Mouse (Mus musculus): ENCODE measurements around the gene Gimap8.
"Not testable (repeated sequence)": the region's sequence is repeated elsewhere in the genome, so short reads cannot be mapped to it uniquely, and the experiment has no call there.

The Gimap8 gene

DNA sequence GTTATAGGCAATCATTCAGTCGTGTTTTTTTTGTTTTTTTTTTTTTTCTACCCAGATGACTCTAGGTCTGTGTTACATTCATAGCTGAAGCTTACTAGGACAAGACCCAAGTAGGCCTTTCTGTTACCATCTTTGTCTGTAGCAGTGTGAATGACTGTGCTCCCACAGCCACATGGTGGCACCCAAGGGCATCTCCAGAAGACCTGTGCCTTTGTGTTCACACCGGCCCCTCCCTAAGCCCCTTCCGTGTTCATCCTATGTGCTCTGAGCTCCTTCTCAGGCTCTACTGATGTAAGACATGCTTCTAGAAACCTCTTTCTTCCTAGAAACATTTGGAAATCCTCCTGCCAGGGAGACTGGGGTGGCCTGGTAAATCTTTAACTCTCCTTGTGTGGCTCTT is at the start of gene Gimap8:
Gimap8 (plus strand) TSS at position 240 of the 400 bp plus-strand sequence.
- CTCF ChIA-PET, result interaction anchor here (0.6 to 4.4 kb wide), 12 partner anchors 31 to 843 kb away, joined by 3 to 24 read pairs (median 4); partner anchors contain the start of genes Gimap3 and Gimap5

- CTCF ChIA-PET, result interaction anchor here (0.5 kb wide), 1 partner anchor 622 kb away, joined by 3 read pairs; no protein-coding TSS in a partner anchor
These were observed 46.4 kb upstream of the Gimap8 start for GRCm38 (mm10) chr6:48600594-48600993.

- CTCF ChIA-PET, result interaction anchor here (0.5 kb wide), 1 partner anchor 621 kb away, joined by 3 read pairs; no protein-coding TSS in a partner anchor
These were observed 45.6 kb upstream of the Gimap8 start, which contains the start of gene Zfp775 for GRCm38 (mm10) chr6:48601271-48602079. Gene Zfp775, plus strand, starts transcription at chr6:48602063.

DNA sequence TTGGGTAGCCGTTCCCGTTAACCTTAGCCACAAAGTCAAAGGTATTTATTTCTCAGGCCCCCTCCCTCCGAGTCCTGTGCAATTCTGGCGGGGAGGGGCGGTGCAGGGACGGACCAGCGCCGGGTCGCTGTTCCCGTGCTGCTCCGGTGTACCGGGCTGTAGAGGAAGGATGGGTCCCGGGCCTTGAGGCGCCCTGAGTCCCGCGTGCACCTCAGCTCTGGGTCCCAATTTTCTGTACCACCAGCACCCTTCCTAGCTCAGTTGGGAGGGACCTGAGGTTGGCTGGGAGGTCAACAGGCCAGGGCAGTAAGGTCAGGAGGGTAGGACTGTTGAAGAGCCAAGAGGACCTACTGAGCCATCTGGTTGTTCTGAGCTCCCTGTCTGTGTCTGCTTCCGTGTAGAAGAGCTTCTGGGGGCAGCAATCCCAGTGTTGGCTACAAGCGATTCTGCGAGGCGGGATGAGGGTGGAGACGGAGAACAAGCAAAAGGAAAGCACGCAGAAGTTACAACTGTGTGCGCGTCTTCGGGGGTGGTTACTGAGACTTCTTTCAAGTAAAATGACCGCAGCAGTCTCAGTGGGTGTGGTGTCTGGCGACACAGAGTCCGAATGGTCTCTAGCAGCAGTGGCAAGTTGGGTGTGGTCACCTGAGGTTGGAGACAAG is 44.8 kb upstream of the Gimap8 start:
- CTCF ChIA-PET, result no interaction called here

DNA sequence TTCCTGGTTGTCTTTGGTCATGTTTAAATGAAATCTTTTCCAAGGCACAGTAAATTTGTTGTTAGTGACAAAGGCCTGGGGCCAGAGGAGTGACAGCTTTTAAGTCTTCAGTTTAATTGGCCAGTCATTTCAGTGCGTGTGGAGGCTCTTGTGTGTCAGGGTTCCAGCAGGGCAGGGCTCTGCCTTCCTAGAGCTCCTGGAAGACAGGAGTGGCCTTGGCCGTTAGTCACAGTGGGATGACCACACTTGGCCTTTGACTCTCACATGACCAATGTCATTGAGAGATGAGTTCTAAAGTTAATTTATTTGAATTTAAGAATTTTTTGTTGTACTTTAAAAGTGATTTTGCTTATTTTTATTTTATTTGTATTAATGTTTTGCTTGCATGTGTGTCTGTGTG is 38.9 kb upstream of the Gimap8 start:
- CTCF ChIA-PET, result no interaction called here

GRCm38 (mm10) chr6:48609512-48609911 is 37.5 kb upstream of the Gimap8 start:
- CTCF ChIA-PET, result no interaction called here

DNA sequence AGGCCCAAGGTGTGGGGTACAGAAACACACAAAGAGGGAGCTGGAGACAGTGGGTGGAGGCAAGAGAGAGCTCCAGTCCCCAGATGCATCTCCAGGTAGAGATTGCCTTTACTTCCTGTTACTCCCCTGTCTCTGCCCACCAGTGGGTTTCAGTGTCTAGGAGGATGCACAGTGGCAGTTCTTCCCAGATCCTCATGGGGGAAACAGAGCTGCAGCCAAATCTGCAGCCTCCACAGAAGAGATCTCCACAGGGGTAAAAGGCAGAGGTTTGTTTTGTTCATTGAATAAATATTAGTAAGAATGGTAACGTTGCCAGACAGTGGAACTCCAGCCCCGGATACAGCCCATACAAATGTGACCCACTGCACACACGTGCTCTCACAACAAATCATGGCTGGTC is 36.4 kb upstream of the Gimap8 start:
- CTCF ChIA-PET, result no interaction called here

GRCm38 (mm10) chr6:48613464-48613863 is 33.6 kb upstream of the Gimap8 start:
- CTCF ChIA-PET, result no interaction called here

GRCm38 (mm10) chr6:48614756-48615155 is 32.3 kb upstream of the Gimap8 start:
- CTCF ChIA-PET, result no interaction called here

DNA sequence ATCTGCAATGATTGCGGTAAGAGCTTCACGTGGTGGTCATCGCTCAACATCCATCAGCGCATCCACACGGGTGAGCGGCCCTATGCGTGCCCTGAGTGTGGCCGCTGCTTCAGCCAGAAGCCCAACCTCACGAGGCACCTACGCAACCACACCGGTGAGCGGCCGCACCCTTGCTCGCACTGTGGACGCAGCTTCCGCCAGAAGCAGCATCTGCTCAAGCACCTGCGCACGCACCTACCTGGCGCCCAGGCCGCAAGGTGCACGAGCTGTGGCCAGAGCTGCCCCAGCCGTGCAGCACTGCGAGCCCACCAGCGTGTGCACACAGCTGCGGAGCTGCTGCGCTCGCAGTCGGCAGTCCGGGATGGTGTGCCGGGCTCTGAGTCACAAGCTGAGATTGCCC is 27.0 kb upstream of the Gimap8 start:
- CTCF ChIA-PET, result no interaction called here

- CTCF ChIA-PET, result not testable (repeated sequence)
These were observed 24.7 kb upstream of the Gimap8 start for GRCm38 (mm10) chr6:48622186-48622843.

DNA sequence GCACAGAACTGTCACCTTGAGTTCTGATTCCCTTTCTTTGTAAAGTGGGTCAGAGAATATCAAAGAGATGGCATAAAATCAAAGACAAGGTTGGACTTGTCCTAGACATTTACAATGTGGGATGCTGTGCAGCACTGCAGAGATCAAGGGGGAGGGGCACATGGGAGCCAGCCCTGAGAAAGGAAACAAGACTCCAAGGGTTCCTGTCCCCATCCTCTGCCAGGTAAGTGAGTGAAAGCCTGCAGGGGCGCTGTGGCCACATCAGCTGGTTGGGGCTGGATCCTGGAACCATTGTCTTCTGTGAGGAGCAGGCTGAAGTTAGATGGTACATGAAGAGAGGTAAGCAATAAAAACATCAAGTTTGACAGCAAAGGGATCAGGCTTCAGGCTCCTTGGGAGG is 23.6 kb upstream of the Gimap8 start:
- CTCF ChIA-PET, result no interaction called here

DNA sequence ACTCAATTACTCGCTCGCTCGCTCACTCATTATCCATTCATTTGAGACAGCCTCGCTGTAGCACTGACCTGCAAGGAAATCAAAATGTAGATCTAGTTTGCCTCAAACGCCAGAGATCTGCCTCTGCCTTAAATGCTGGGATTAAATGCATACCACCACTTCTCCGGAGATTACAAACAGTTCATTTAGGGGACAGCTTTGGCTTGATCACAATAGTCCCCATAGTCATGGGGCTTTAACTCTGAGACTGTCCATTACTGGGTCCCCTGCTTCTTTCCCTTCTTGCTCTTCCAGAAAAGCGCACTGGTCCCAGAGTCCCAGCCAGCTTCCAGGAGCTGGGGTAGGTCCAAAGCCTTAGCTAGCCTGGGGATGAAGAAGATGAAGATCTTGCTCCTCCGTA is 20.6 kb upstream of the Gimap8 start, which contains the start of gene AI854703:
AI854703 (plus strand) TSS at position 301 of the 400 bp plus-strand sequence.
- CTCF ChIA-PET, result no interaction called here

- CTCF ChIA-PET, result no interaction called here
These were observed 20.1 kb upstream of the Gimap8 start for GRCm38 (mm10) chr6:48626984-48627383.

GRCm38 (mm10) chr6:48627511-48627924 is 19.5 kb upstream of the Gimap8 start:
- CTCF ChIA-PET, result no interaction called here

DNA sequence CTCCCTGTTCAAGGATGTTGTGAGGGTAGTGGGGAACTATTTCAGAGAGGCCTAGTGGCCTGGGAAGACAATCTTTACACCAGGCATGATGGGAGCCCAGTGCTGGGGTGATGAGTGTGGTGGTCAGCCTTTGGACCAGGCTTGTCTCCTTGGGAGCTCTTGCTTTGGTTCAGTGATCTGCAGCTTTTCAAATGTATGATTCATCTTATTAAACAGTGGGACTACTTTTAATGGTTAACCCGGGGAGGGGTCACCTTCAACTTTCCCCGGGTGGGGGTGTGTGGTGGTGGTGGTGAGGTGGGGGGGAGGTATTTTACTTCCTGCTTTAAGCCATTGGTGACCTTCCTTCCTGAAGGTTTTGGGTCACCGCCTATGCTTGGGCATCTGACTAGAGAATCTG is 18.7 kb upstream of the Gimap8 start:
- CTCF ChIA-PET, result no interaction called here

DNA sequence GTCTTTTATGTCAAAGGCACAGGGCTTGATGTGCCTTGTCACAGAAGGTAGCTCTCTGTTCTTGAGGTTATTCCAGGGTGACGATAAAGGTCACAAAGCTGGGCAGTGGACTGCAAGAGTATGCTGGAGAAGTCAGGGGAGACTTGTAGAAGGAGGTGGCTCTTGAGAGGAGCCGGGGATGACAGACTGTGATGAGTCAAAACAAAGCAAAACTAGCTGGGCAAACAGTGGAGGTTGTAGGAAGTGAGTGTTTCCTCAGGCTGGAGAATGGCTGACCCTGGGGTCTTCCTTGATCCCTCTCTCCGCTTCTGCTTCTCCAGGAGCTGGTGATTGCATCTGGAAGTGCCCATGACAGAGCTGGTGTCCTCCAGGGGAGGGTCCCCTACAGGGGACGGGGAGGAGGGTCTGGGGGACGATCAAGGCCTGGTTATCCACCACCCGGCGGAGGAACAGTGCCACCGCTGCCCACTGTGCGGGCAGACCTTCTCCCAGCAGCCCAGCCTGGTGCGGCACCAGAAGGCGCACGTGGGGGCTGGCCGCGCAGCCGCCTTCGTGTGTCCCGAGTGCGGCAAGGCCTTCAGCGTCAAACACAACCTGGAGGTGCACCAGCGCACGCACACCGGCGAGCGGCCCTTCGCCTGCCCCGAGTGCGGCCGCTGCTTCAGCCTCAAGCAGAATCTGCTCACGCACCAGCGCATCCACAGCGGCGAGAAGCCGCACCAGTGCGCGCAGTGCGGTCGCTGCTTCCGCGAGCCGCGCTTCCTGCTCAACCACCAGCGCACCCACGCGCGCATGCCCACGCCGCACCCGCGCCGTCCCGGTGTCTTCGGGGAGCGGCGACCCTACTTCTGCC is 18.0 kb upstream of the Gimap8 start:
- CTCF ChIA-PET, result no interaction called here

GRCm38 (mm10) chr6:48629661-48630034 is 17.4 kb upstream of the Gimap8 start:
- CTCF ChIA-PET, result no interaction called here

GRCm38 (mm10) chr6:48630831-48631230 is 16.2 kb upstream of the Gimap8 start:
- CTCF ChIA-PET, result no interaction called here

- CTCF ChIA-PET, result no interaction called here
These were observed 11.9 kb upstream of the Gimap8 start for GRCm38 (mm10) chr6:48635105-48635504.

- CTCF ChIA-PET, result interaction anchor here (0.6 kb wide), 1 partner anchor 701 kb away, joined by 6 read pairs; no protein-coding TSS in a partner anchor
These were observed 10.5 kb upstream of the Gimap8 start for GRCm38 (mm10) chr6:48636515-48636914.

All from spleen, embryonic (tissue).